Mouse (Mus musculus) G1E (cell line): Measurements from ENCODE around the gene Egf.

Source experiments
- CTCF ChIP-seq: IDR thresholded peaks from 2 replicates; pipeline ENCODE4 v1.5.1; 2012; ENCODE audit warnings: low read depth, low read length, inconsistent platforms, mixed read lengths
- GATA1 ChIP-seq: IDR thresholded peaks from 2 replicates; pipeline ENCODE4 v1.6.1; 2012; ENCODE audit warnings: borderline replicate concordance, low read length, inconsistent platforms, mixed read lengths
- GATA2 ChIP-seq: IDR thresholded peaks from 2 replicates; pipeline ENCODE4 v1.6.1; 2012; ENCODE audit warnings: low read depth, low read length, inconsistent platforms, borderline replicate concordance
- POLR2AphosphoS5 ChIP-seq: IDR thresholded peaks from 2 replicates; pipeline ENCODE4 v1.6.1; 2012; ENCODE audit warnings: low read depth, low read length, inconsistent platforms; ENCODE audit not compliant: insufficient replicate concordance
- TAL1 ChIP-seq: conservative IDR thresholded peaks from 2 replicates; pipeline ENCODE4 v1.6.1; 2012; ENCODE audit warnings: low read depth, low read length, inconsistent platforms, mixed read lengths

DNA sequence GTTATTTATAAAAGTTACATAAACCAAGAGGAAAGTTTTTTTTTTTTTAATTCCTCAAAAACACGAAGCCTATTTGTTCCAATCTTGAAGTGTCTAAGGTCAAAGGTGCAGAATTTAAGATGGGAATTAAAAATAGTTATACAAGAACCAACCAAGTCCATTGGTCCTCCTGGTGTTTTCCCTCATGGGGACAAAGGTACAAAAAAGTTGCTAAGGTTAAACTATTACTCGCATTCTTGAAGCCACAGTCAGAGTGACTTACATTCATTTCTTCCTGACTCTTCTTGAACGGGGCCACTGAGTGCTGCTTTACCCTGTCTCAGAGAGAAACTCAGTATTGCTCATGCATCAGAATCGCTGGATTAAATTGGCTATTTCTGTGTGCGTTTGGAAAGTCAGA, 42.2 kb upstream of the Egf start:
- TF ChIP-seq TAL1 (no peak), CTCF (no peak), GATA1 (no peak), POLR2AphosphoS5 (no peak), GATA2 (no peak)
